Comparison of ENCODE assay signal across 17 mouse cellular contexts in genomic region chr16:84713156-84713555, GRCm38 (mm10). TPM values are rescaled to one million over a fixed set of nuclear protein-coding genes. Genes with fewer than 3 reads are reported as not detected.
DNase-seq lines count a peak whose midpoint lies in the region; ATAC-seq lines count a peak whose summit lies in the region.
"Had no signal": no experiment of that assay in that cellular context is flagged by ENCODE, and none has a peak within 500 bp of the region (broad histone marks: within the 10 kb centered on the region; RNA-seq: fewer than 3 reads in every experiment).

No protein-coding gene starts in this region.

- peak; percentile 13 for DNase-seq in thymus, postnatal 14 days
- DNase-seq in thymus, postnatal 36 days, result no peak
- DNase-seq in right cerebral cortex, adult 2 months (ENCODE audit: low spot score in 2 of 2), result no peak
- DNase-seq: cerebellum, adult 9-10 months; embryo, embryonic 11 days; heart, adult 11 months; kidney, adult 11 months; lung, adult 2 months; right cerebral cortex, postnatal 14 days; spleen, adult 18-20 months; thymus, postnatal 4 days had no signal

- peak; percentile 87 for ATAC-seq in activated CD4-positive, CD25-positive, alpha-beta regulatory T cell, adult 4 months
- ATAC-seq in inflammation-experienced regulatory T-cells, adult 6 months, result peak; percentile 89
- no peak for ATAC-seq in erythroid progenitor cell, adult 5-6 weeks (replicated peaks; ENCODE audit: low FRiP score, poor library complexity, severe bottlenecking)
- ATAC-seq in megakaryocyte-erythroid progenitor cell, adult 5-6 weeks (replicated peaks; ENCODE audit: low FRiP score, low TSS enrichment, poor library complexity, severe bottlenecking), result no peak
- ATAC-seq: hindbrain, embryonic 16.5 days; liver, embryonic 12.5 days had no signal

RNA-seq across cellular contexts. Expression of gene Mrpl39, which starts 22.4 kb away (rescaled TPM):
- polyA plus RNA-seq in activated CD4-positive, CD25-positive, alpha-beta regulatory T cell, adult 4 months (2017; shearing (Covaris generic)), result 10 to 100 TPM; 22.8 to 25.8 TPM
- polyA plus RNA-seq in inflammation-experienced regulatory T-cells, adult 6 months (2017; shearing (Covaris generic)), result 10 to 100 TPM; 20.6 to 31.7 (median 25.7) TPM
- 4.2 and 13.3 TPM in 2 replicates for total RNA-seq in erythroid progenitor cell, adult 5-6 weeks (2015; ENCODE audit: low replicate concordance)
- 11.6 and 11.8 TPM in 2 replicates for total RNA-seq in erythroid progenitor cell, adult 5-6 weeks (2017; ENCODE audit: low replicate concordance)
- 41.6 and 42.4 TPM in 2 replicates for total RNA-seq in megakaryocyte-erythroid progenitor cell, adult 5-6 weeks (2014; fragmentation: Nextera tagmentation)
- total RNA-seq in megakaryocyte-erythroid progenitor cell, adult 5-6 weeks (2017), result 61.9 and 84.4 TPM in 2 replicates

Comparison
In these comparisons a context has a peak if more than half of its experiments do, and no peak if none do; other contexts are left out.
1. ATAC-seq: peak in activated CD4-positive, CD25-positive, alpha-beta regulatory T cell, adult 4 months (single experiment) and inflammation-experienced regulatory T-cells, adult 6 months (single experiment); none in erythroid progenitor cell, adult 5-6 weeks (single experiment) and megakaryocyte-erythroid progenitor cell, adult 5-6 weeks (single experiment).